9 mouse cellular contexts compared by ENCODE assay signal in genomic region chr19:47448618-47449151, GRCm38 (mm10). TPM values are rescaled to one million over a fixed set of nuclear protein-coding genes. Genes with fewer than 3 reads are reported as not detected.
DNase-seq lines count a peak whose midpoint lies in the region; ATAC-seq and TF ChIP-seq lines count a peak whose summit lies in the region.
"Had no signal": no experiment of that assay in that cellular context is flagged by ENCODE, and none has a peak within 500 bp of the region (broad histone marks: within the 10 kb centered on the region; RNA-seq: fewer than 3 reads in every experiment).

No protein-coding gene starts in this region.

- TF ChIP-seq CTCF in C2C12 (IDR thresholded peaks at IDR 0.05; ENCODE audit: control insufficient read depth, insufficient read depth, insufficient read length), result no peak
- TF ChIP-seq CTCF in liver, postnatal 0 days (IDR thresholded peaks at IDR 0.05; ENCODE audit: low read depth), result no peak
- no peak for TF ChIP-seq CTCF in midbrain, postnatal 0 days (IDR thresholded peaks at IDR 0.05)
- TF ChIP-seq CTCF in left cerebral cortex, adult 2 months (IDR thresholded peaks at IDR 0.05), result no peak
- TF ChIP-seq CTCF in layer of hippocampus, adult 2 months (conservative IDR thresholded peaks at IDR 0.05), result no peak

- peak overlapping the region; percentile 60; the same call in 1 of the 2 replicates for H3K27ac ChIP-seq in forebrain, embryonic 10.5 days
- no peak overlapping the region for H3K27ac ChIP-seq in forebrain, embryonic 14.5 days (ENCODE audit: low read depth, low read length)
- peak overlapping the region; percentile 86 for H3K27ac ChIP-seq in heart, embryonic 10.5 days
- H3K27ac ChIP-seq in liver, postnatal 0 days (ENCODE audit: low read depth), result peak overlapping the region; percentile 83
- no peak overlapping the region for H3K27ac ChIP-seq in midbrain, postnatal 0 days (ENCODE audit: low read depth, low read length)
- H3K27ac ChIP-seq in left cerebral cortex, adult 2 months, result no peak overlapping the region
- H3K27ac ChIP-seq in layer of hippocampus, adult 2 months, result no peak overlapping the region

- DNase-seq in forebrain, embryonic 10.5 days (ENCODE audit: extremely low spot score, low spot score), result no peak
- no peak for DNase-seq in forebrain, embryonic 14.5 days (ENCODE audit: low spot score)
- no peak for DNase-seq in heart, embryonic 10.5 days (ENCODE audit: low spot score)
- DNase-seq in liver, postnatal 0 days, result no peak
- DNase-seq in midbrain, postnatal 0 days (ENCODE audit: low spot score), result no peak
- no peak for DNase-seq in left cerebral cortex, adult 2 months (ENCODE audit: extremely low spot score in 1 of 2, low spot score in 2 of 2)
- no peak for DNase-seq in layer of hippocampus, adult 2 months (ENCODE audit: low spot score in 2 of 2)
- DNase-seq: kidney, postnatal 36 days had no signal

- no peak overlapping the region for H3K4me3 ChIP-seq in forebrain, embryonic 10.5 days
- no peak overlapping the region for H3K4me3 ChIP-seq in forebrain, embryonic 14.5 days (ENCODE audit: low read depth, low read length)
- no peak overlapping the region for H3K4me3 ChIP-seq in C2C12 (ENCODE audit: insufficient read depth, poor library complexity, severe bottlenecking)
- peak overlapping the region; percentile 7; the same call in 1 of the 2 replicates for H3K4me3 ChIP-seq in heart, embryonic 10.5 days
- H3K4me3 ChIP-seq in liver, postnatal 0 days (ENCODE audit: low read depth, low read length), result no peak overlapping the region
- H3K4me3 ChIP-seq in midbrain, postnatal 0 days (ENCODE audit: low read depth, low read length), result no peak overlapping the region
- H3K4me3 ChIP-seq in left cerebral cortex, adult 2 months, result no peak overlapping the region
- H3K4me3 ChIP-seq in layer of hippocampus, adult 2 months, result no peak overlapping the region

- no peaks in the 10 kb centered on the region for H3K9me3 ChIP-seq in forebrain, embryonic 10.5 days
- H3K9me3 ChIP-seq in forebrain, embryonic 14.5 days (replicated peaks; ENCODE audit: control insufficient read depth, low read length), result no peaks in the 10 kb centered on the region
- H3K9me3 ChIP-seq in heart, embryonic 10.5 days, result no peaks in the 10 kb centered on the region
- H3K9me3 ChIP-seq in liver, postnatal 0 days (ENCODE audit: low read length), result no peaks in the 10 kb centered on the region
- H3K9me3 ChIP-seq in midbrain, postnatal 0 days (ENCODE audit: low read length), result no peaks in the 10 kb centered on the region

- H3K4me1 ChIP-seq in forebrain, embryonic 10.5 days, result peaks cover 86% of the 10 kb centered on the region
- peaks cover 34% of the 10 kb centered on the region for H3K4me1 ChIP-seq in forebrain, embryonic 14.5 days (ENCODE audit: control insufficient read depth, insufficient read depth, low read length)
- H3K4me1 ChIP-seq in heart, embryonic 10.5 days, result peaks cover 96% of the 10 kb centered on the region
- H3K4me1 ChIP-seq in liver, postnatal 0 days (ENCODE audit: insufficient read depth), result peaks cover 73% of the 10 kb centered on the region
- no peaks in the 10 kb centered on the region for H3K4me1 ChIP-seq in midbrain, postnatal 0 days (ENCODE audit: insufficient read depth, low read length)

- 0 out of 2 replicates have a peak, but pooled peaks cover 6% of the 10 kb centered on the region for H3K27me3 ChIP-seq in forebrain, embryonic 10.5 days (ENCODE audit: poor library complexity, severe bottlenecking)
- H3K27me3 ChIP-seq in forebrain, embryonic 14.5 days (replicated peaks; ENCODE audit: control insufficient read depth, insufficient read depth, low read length), result no peaks in the 10 kb centered on the region
- H3K27me3 ChIP-seq in C2C12 (ENCODE audit: control insufficient read depth, insufficient read depth, insufficient read length), result no peaks in the 10 kb centered on the region
- H3K27me3 ChIP-seq in heart, embryonic 10.5 days (ENCODE audit: insufficient read depth, poor library complexity, severe bottlenecking), result no peaks in the 10 kb centered on the region
- no peaks in the 10 kb centered on the region for H3K27me3 ChIP-seq in liver, postnatal 0 days (ENCODE audit: insufficient read depth, low read length)
- H3K27me3 ChIP-seq in midbrain, postnatal 0 days (ENCODE audit: insufficient read depth, low read length), result no peaks in the 10 kb centered on the region

- H3ac ChIP-seq in C2C12 (ENCODE audit: control insufficient read depth, insufficient read length, low read depth), result no peak overlapping the region

- no peak overlapping the region for H3K9ac ChIP-seq in forebrain, embryonic 14.5 days (ENCODE audit: low read length)
- peak overlapping the region; percentile 18; the same call in 1 of the 2 replicates for H3K9ac ChIP-seq in liver, postnatal 0 days (replicated peaks)
- no peak overlapping the region for H3K9ac ChIP-seq in midbrain, postnatal 0 days (replicated peaks; ENCODE audit: low read length, poor library complexity, severe bottlenecking)

- WGBS in forebrain, embryonic 10.5 days, result 85% methylated on average over 14 of the region's 14 CpGs
- 68% methylated on average over 14 of the region's 14 CpGs for WGBS in forebrain, embryonic 14.5 days
- WGBS in heart, embryonic 10.5 days, result 29% methylated on average over 14 of the region's 14 CpGs
- 31% methylated on average over 14 of the region's 14 CpGs for WGBS in liver, postnatal 0 days (ENCODE audit: insufficient replicate concordance)
- 77% methylated on average over 14 of the region's 14 CpGs for WGBS in midbrain, postnatal 0 days

- intact Hi-C loops in left cerebral cortex, adult 2 months (cut with DNase I), result no loop called here

- H3K79me3 ChIP-seq in C2C12 (ENCODE audit: low read depth), result peaks cover 2% of the 10 kb centered on the region

- H3K36me3 ChIP-seq in forebrain, embryonic 10.5 days (replicated peaks), result no peaks in the 10 kb centered on the region
- no peaks in the 10 kb centered on the region for H3K36me3 ChIP-seq in forebrain, embryonic 14.5 days (ENCODE audit: control insufficient read depth, insufficient read depth, low read length)
- H3K36me3 ChIP-seq in C2C12 (ENCODE audit: control insufficient read depth, insufficient read depth), result no peaks in the 10 kb centered on the region
- 0 out of 2 replicates have a peak, but pooled peaks cover under 1% of the 10 kb centered on the region for H3K36me3 ChIP-seq in heart, embryonic 10.5 days
- no peaks in the 10 kb centered on the region for H3K36me3 ChIP-seq in liver, postnatal 0 days (replicated peaks; ENCODE audit: insufficient read depth, low read length)
- no peaks in the 10 kb centered on the region for H3K36me3 ChIP-seq in midbrain, postnatal 0 days (ENCODE audit: insufficient read depth, low read length)

- H3K79me2 ChIP-seq in C2C12 (ENCODE audit: control insufficient read depth, insufficient read depth), result peaks cover 38% of the 10 kb centered on the region

- no peak for ATAC-seq in forebrain, embryonic 14.5 days
- no peak for ATAC-seq in liver, postnatal 0 days
- ATAC-seq in midbrain, postnatal 0 days (ENCODE audit: low FRiP score), result no peak

- TF ChIP-seq EP300 in liver, postnatal 0 days (IDR thresholded peaks at IDR 0.05; ENCODE audit: low read depth), result no peak

- H3K4me2 ChIP-seq in forebrain, embryonic 14.5 days (ENCODE audit: low read length), result no peak overlapping the region
- no peak overlapping the region for H3K4me2 ChIP-seq in liver, postnatal 0 days (ENCODE audit: low read depth, low read length)
- no peak overlapping the region for H3K4me2 ChIP-seq in midbrain, postnatal 0 days (ENCODE audit: low read depth, low read length, poor library complexity, severe bottlenecking)

TF ChIP-seq in C2C12, 6 proteins besides CTCF, POLR2A, EP300 and RAD21:
- peak; percentile 15 for TF ChIP-seq MYOD1 (IDR thresholded peaks at IDR 0.05; ENCODE audit: control insufficient read depth, insufficient read length, low read depth)
- TF ChIP-seq MAX (IDR thresholded peaks at IDR 0.05), result no peak
- TF ChIP-seq USF1 (IDR thresholded peaks at IDR 0.05; ENCODE audit: low read depth), result no peak
TF ChIP-seq in C2C12: peak in this region for 1.

RNA-seq across cellular contexts. Expression of gene Sh3pxd2a, which starts 15.5 kb away (rescaled TPM):
- polyA plus RNA-seq in forebrain, embryonic 10.5 days (2016; fragmentation: Nextera tagmentation; extraction: Ambion mirVana), result 1.5 and 1.8 TPM in 2 replicates
- polyA plus RNA-seq in forebrain, embryonic 14.5 days (2014; fragmentation: Nextera tagmentation; extraction: Ambion mirVana), result 3.0 and 3.4 TPM in 2 replicates
- 22.2 TPM for polyA plus RNA-seq in C2C12 (2012; fragmentation: generic; extraction: Trizol)
- polyA plus RNA-seq in heart, embryonic 10.5 days (2016; fragmentation: Nextera tagmentation; extraction: Ambion mirVana), result 3.4 and 3.9 TPM in 2 replicates
- polyA plus RNA-seq in liver, postnatal 0 days (2015; fragmentation: Nextera tagmentation; extraction: Ambion mirVana), result 0.82 and 0.95 TPM in 2 replicates
- 21.0 and 27.4 TPM in 2 replicates for total RNA-seq in midbrain, postnatal 0 days (2014; rRNA removed)
- polyA plus RNA-seq in midbrain, postnatal 0 days (2015; fragmentation: Nextera tagmentation; extraction: Ambion mirVana), result 1.2 and 1.5 TPM in 2 replicates
- 10 to 100 TPM; 30.2 to 36.8 TPM for total RNA-seq in left cerebral cortex, adult 2 months (2021)
- total RNA-seq in layer of hippocampus, adult 2 months (2021), result 10 to 100 TPM; 33.0 to 35.4 TPM

Comparison
In these comparisons a context has a peak if more than half of its experiments do, and no peak if none do; other contexts are left out.
1. H3K27ac ChIP-seq: peak in forebrain, embryonic 10.5 days (single experiment), heart, embryonic 10.5 days (single experiment) and liver, postnatal 0 days (single experiment); none in forebrain, embryonic 14.5 days (single experiment), midbrain, postnatal 0 days (single experiment), left cerebral cortex, adult 2 months (single experiment) and layer of hippocampus, adult 2 months (single experiment).